Mouse (Mus musculus) induced T-regulatory cell, adult 2 months (primary cell): Measurements from ENCODE around the gene Rtn3.
"Not testable (repeated sequence)": the region's sequence is repeated elsewhere in the genome, so short reads cannot be mapped to it uniquely, and the experiment has no call there.

Experiments
- DNase-seq: peaks from one replicate; pipeline ENCODE4 v3.0.0-alpha.2; 2012; ENCODE audit warnings: low read depth

The Rtn3 gene

GRCm38 (mm10) chr19:7421602-7422591 is 61.2 kb downstream of the Rtn3 start:
- DNase-seq, result no peak

- DNase-seq, result no peak
These were observed 62.1 kb downstream of the Rtn3 start for GRCm38 (mm10) chr19:7420841-7421601.

GRCm38 (mm10) chr19:7420108-7420507 is 63.0 kb downstream of the Rtn3 start:
- DNase-seq, result no peak

- no peak for DNase-seq
These were observed 63.9 kb downstream of the Rtn3 start for GRCm38 (mm10) chr19:7419134-7419533.

GRCm38 (mm10) chr19:7417911-7418849 is 64.9 kb downstream of the Rtn3 start:
- DNase-seq, result peak; percentile 81

GRCm38 (mm10) chr19:7416834-7417735 is 66.0 kb downstream of the Rtn3 start, which contains the start of gene 2700081O15Rik:
Gene 2700081O15Rik (plus strand): TSS chr19:7417625.
- peak; percentile 59 for DNase-seq

GRCm38 (mm10) chr19:7415916-7416833 is 66.9 kb downstream of the Rtn3 start:
- DNase-seq, result no peak

GRCm38 (mm10) chr19:7412361-7412760 is 70.7 kb downstream of the Rtn3 start:
- DNase-seq, result no peak

- no peak for DNase-seq
These were observed 78.4 kb downstream of the Rtn3 start for GRCm38 (mm10) chr19:7404623-7405229.

GRCm38 (mm10) chr19:7400635-7401034 is 82.4 kb downstream of the Rtn3 start:
- DNase-seq, result no peak

GRCm38 (mm10) chr19:7398898-7399297 is 84.2 kb downstream of the Rtn3 start:
- DNase-seq, result not testable (repeated sequence)

- peak; percentile 56 for DNase-seq
These were observed 85.9 kb downstream of the Rtn3 start for GRCm38 (mm10) chr19:7396867-7397826.

- DNase-seq, result no peak
These were observed 94.6 kb downstream of the Rtn3 start for GRCm38 (mm10) chr19:7388488-7388887.

- DNase-seq, result no peak
These were observed 97.0 kb downstream of the Rtn3 start for GRCm38 (mm10) chr19:7386042-7386441.

- DNase-seq, result peak; percentile 95
These were observed 99.9 kb downstream of the Rtn3 start, which contains the start of gene Spindoc for GRCm38 (mm10) chr19:7382903-7383865. Gene Spindoc (minus strand): TSS chr19:7382994.

- peak; percentile 69 for DNase-seq
These were observed 100.7 kb downstream of the Rtn3 start for GRCm38 (mm10) chr19:7382248-7382902.
